25 mouse cellular contexts compared by ENCODE assay signal in genomic region chr8:69934582-69934981, GRCm38 (mm10). TPM values are rescaled to one million over a fixed set of nuclear protein-coding genes. Genes with fewer than 3 reads are reported as not detected.
DNase-seq lines count a peak whose midpoint lies in the region; ATAC-seq and TF ChIP-seq lines count a peak whose summit lies in the region.
"Had no signal": no experiment of that assay in that cellular context is flagged by ENCODE, and none has a peak within 500 bp of the region (broad histone marks: within the 10 kb centered on the region; RNA-seq: fewer than 3 reads in every experiment).

No protein-coding gene starts in this region.

- TF ChIP-seq CTCF in gastrocnemius, adult 2 months (IDR thresholded peaks at IDR 0.05) = no peak

- ATAC-seq in heart, embryonic 16.5 days (replicated peaks; ENCODE audit: extremely low read depth, insufficient read depth, low FRiP score) = no peak
- no peak for ATAC-seq in megakaryocyte, adult 5-6 weeks (ENCODE audit: poor library complexity, severe bottlenecking)
- ATAC-seq: forebrain, embryonic 14.5 days; liver, postnatal 0 days; lung, postnatal 0 days had no signal

- intact Hi-C loops in gastrocnemius, adult 2 months (cut with DNase I) = no loop called here

- 0 out of 2 replicates have a peak overlapping the region, but pooled peaks have one; percentile 17 for H3K9ac ChIP-seq in heart, embryonic 16.5 days (ENCODE audit: low read length)
- H3K9ac ChIP-seq in ES-E14 (ENCODE audit: insufficient read depth, low read depth, low read length, poor library complexity, severe bottlenecking) = 0 out of 2 replicates have a peak overlapping the region, but pooled peaks have one; percentile 17
- H3K9ac ChIP-seq: embryonic facial prominence, embryonic 15.5 days; hindbrain, embryonic 14.5 days; kidney, embryonic 15.5 days; liver, postnatal 0 days had no signal

- H3K9me3 ChIP-seq in heart, embryonic 16.5 days (replicated peaks; ENCODE audit: control insufficient read depth, low read length) = no peaks in the 10 kb centered on the region
- H3K9me3 ChIP-seq in megakaryocyte, embryonic 14.5 days = no peaks in the 10 kb centered on the region
- no peaks in the 10 kb centered on the region for H3K9me3 ChIP-seq in ES-E14 (ENCODE audit: control insufficient read depth, insufficient read depth, low read depth, low read length)
- H3K9me3 ChIP-seq: embryonic facial prominence, embryonic 15.5 days; kidney, embryonic 15.5 days had no signal

- WGBS in heart, embryonic 16.5 days = 73% methylated on average over 5 of the region's 5 CpGs

- no peak overlapping the region for H3K4me2 ChIP-seq in heart, embryonic 16.5 days (ENCODE audit: low read depth, low read length)
- H3K4me2 ChIP-seq: embryonic facial prominence, embryonic 15.5 days; hindbrain, embryonic 14.5 days; kidney, embryonic 15.5 days; midbrain, embryonic 11.5 days had no signal

- H3K27ac ChIP-seq in gastrocnemius, adult 2 months = peak overlapping the region; percentile 74
- H3K27ac ChIP-seq in heart, embryonic 16.5 days (ENCODE audit: low read length) = no peak overlapping the region
- H3K27ac ChIP-seq in ES-E14 (ENCODE audit: insufficient read depth, low read depth, low read length, poor library complexity, severe bottlenecking) = peak overlapping the region; percentile 83
- H3K27ac ChIP-seq: hindbrain, embryonic 14.5 days; kidney, embryonic 15.5 days; left cerebral cortex, adult 2 months; macrophage had no signal

- DNase-seq in gastrocnemius, adult 2 months = no peak
- DNase-seq in gastrocnemius, postnatal 25 days = no peak
- no peak for DNase-seq in heart, adult 11 months
- DNase-seq in ES-E14 (ENCODE audit: low read depth, low spot score) = no peak
- no peak for DNase-seq in adrenal gland, adult 18-20 months (ENCODE audit: low spot score in 2 of 2)
- DNase-seq: adrenal gland, postnatal 10 days; cerebellum, adult 8-10 months; heart, postnatal 10 days; liver, postnatal 0 days; thymus, postnatal 36 days had no signal

- 0 out of 2 replicates have a peak, but pooled peaks cover 3% of the 10 kb centered on the region for H3K36me3 ChIP-seq in heart, embryonic 16.5 days (ENCODE audit: control insufficient read depth, insufficient read depth)
- peaks cover 74% of the 10 kb centered on the region for H3K36me3 ChIP-seq in megakaryocyte, embryonic 14.5 days (replicated peaks; ENCODE audit: low read length)
- H3K36me3 ChIP-seq in ES-E14 (ENCODE audit: control insufficient read depth, insufficient read depth, low read length, poor library complexity, severe bottlenecking) = peaks cover 24% of the 10 kb centered on the region

- H3K4me1 ChIP-seq in heart, embryonic 16.5 days (ENCODE audit: control insufficient read depth, insufficient read depth, low read length) = peaks cover 42% of the 10 kb centered on the region
- H3K4me1 ChIP-seq in megakaryocyte, embryonic 14.5 days = peaks cover 96% of the 10 kb centered on the region
- H3K4me1 ChIP-seq in ES-E14 (ENCODE audit: control insufficient read depth in 2 of 2, insufficient read depth in 2 of 2, low read length in 2 of 2, poor library complexity in 1 of 2) = peaks cover 24 to 34% of the 10 kb centered on the region in 2 experiments

- in situ Hi-C loops in ES-E14 (cut with MboI; ENCODE audit: low sequenced_read_pairs in 2 of 2, unreplicated experiment in 2 of 2) = no loop called here

- no peaks in the 10 kb centered on the region for H3K27me3 ChIP-seq in heart, embryonic 16.5 days (ENCODE audit: control insufficient read depth, insufficient read depth, low read length)
- H3K27me3 ChIP-seq in megakaryocyte, embryonic 14.5 days (replicated peaks) = no peaks in the 10 kb centered on the region
- H3K27me3 ChIP-seq: embryonic facial prominence, embryonic 15.5 days; kidney, embryonic 15.5 days had no signal

- no peak overlapping the region for H3K4me3 ChIP-seq in gastrocnemius, adult 2 months
- H3K4me3 ChIP-seq in heart, embryonic 16.5 days (ENCODE audit: low read length) = no peak overlapping the region
- H3K4me3 ChIP-seq in megakaryocyte, embryonic 14.5 days (replicated peaks) = peak overlapping the region; percentile 69
- H3K4me3 ChIP-seq in ES-E14 (ENCODE audit: insufficient read depth in 1 of 2, low read depth in 1 of 2, low read length in 2 of 2, poor library complexity in 1 of 2, severe bottlenecking in 1 of 2) = no peak overlapping the region
- H3K4me3 ChIP-seq: embryonic facial prominence, embryonic 15.5 days; kidney, embryonic 15.5 days; left cerebral cortex, adult 2 months had no signal

TF ChIP-seq in ES-E14, 5 proteins besides CTCF, POLR2A, EP300 and RAD21:
- TF ChIP-seq ZNF384 (IDR thresholded peaks at IDR 0.05; ENCODE audit: low read depth, low read length) (no peak), ZC3H11A (IDR thresholded peaks at IDR 0.05; ENCODE audit: borderline replicate concordance, low read depth, low read length) (no peak), MAFK (IDR thresholded peaks at IDR 0.05; ENCODE audit: insufficient read depth, low read depth, low read length) (no peak), HCFC1 (IDR thresholded peaks at IDR 0.05; ENCODE audit: borderline replicate concordance, insufficient read depth, low read length) (no peak)

RNA-seq across cellular contexts. Expression of gene Yjefn3, which starts 32.1 kb away (rescaled TPM):
- total RNA-seq in gastrocnemius, adult 2 months (2021) = 10 to 100 TPM in 1 of 2 experiments, 1 to 10 TPM in 1; 9.5 to 14.5 TPM
- total RNA-seq in gastrocnemius, postnatal 25 days (2021) = 1 to 10 TPM; 5.6 to 6.9 TPM
- 8.2 and 8.7 TPM in 2 replicates for polyA plus RNA-seq in heart, embryonic 16.5 days (2015; fragmentation: Nextera tagmentation; extraction: Ambion mirVana)
- polyA plus RNA-seq in megakaryocyte, embryonic 14.5 days (2012; ENCODE audit: insufficient read depth, low replicate concordance) = 4.7 and 13.7 TPM in 2 replicates
- total RNA-seq in megakaryocyte, adult 5-6 weeks (2015) = 3.1 TPM in 1 of 2 replicates, not detected in the other
- not detected in 2 replicates for total RNA-seq in megakaryocyte, adult 5-6 weeks (2017)
- total RNA-seq in ES-E14 (2012; rRNA removed) = 7.0 and 8.5 TPM in 2 replicates
- 1 to 10 TPM; 2.2 to 3.1 TPM for total RNA-seq in adrenal gland, adult 18-20 months (2021)
- total RNA-seq: granulocyte monocyte progenitor cell, adult 5-6 weeks; neutrophil, adult 5-6 weeks had no signal
- polyA plus RNA-seq: macrophage had no signal

RNA-seq across cellular contexts. Expression of gene Ndufa13, which starts 32.2 kb away (rescaled TPM):
- 100 to 1,000 TPM; 312 to 399 TPM for total RNA-seq in gastrocnemius, adult 2 months (2021)
- 100 to 1,000 TPM; 338 to 343 TPM for total RNA-seq in gastrocnemius, postnatal 25 days (2021)
- polyA plus RNA-seq in heart, embryonic 16.5 days (2015; fragmentation: Nextera tagmentation; extraction: Ambion mirVana) = 372 and 379 TPM in 2 replicates
- polyA plus RNA-seq in megakaryocyte, embryonic 14.5 days (2012; ENCODE audit: insufficient read depth, low replicate concordance) = 31.7 and 195 TPM in 2 replicates
- 63.4 and 75.7 TPM in 2 replicates for total RNA-seq in megakaryocyte, adult 5-6 weeks (2015)
- total RNA-seq in megakaryocyte, adult 5-6 weeks (2017) = 120 and 143 TPM in 2 replicates
- total RNA-seq in ES-E14 (2012; rRNA removed) = 146 and 243 TPM in 2 replicates
- total RNA-seq in adrenal gland, adult 18-20 months (2021) = 100 to 1,000 TPM; 176 to 210 TPM

RNA-seq across cellular contexts. Expression of gene Tssk6, which starts 32.6 kb away (rescaled TPM):
- total RNA-seq in gastrocnemius, adult 2 months (2021) = not detected
- total RNA-seq in gastrocnemius, postnatal 25 days (2021) = not detected
- polyA plus RNA-seq in heart, embryonic 16.5 days (2015; fragmentation: Nextera tagmentation; extraction: Ambion mirVana) = 1.1 and 2.0 TPM in 2 replicates
- 1.3 and 5.3 TPM in 2 replicates for polyA plus RNA-seq in megakaryocyte, embryonic 14.5 days (2012; ENCODE audit: insufficient read depth, low replicate concordance)
- 0.27 TPM in 1 of 2 replicates, not detected in the other for total RNA-seq in megakaryocyte, adult 5-6 weeks (2015)
- total RNA-seq in megakaryocyte, adult 5-6 weeks (2017) = 0.16 and 0.26 TPM in 2 replicates
- 2.5 and 4.0 TPM in 2 replicates for total RNA-seq in ES-E14 (2012; rRNA removed)
- under 1 TPM; 0.51 to 0.60 TPM for total RNA-seq in adrenal gland, adult 18-20 months (2021)
- total RNA-seq: gastrocnemius, adult 8-10 months had no signal
- polyA plus RNA-seq: activated CD4-positive, CD25-positive, alpha-beta regulatory T cell, adult 4 months had no signal

RNA-seq across cellular contexts. Expression of gene Cilp2, which starts 47.1 kb away (rescaled TPM):
- 10 to 100 TPM in 1 of 2 experiments, 1 to 10 TPM in 1; 3.5 to 18.9 TPM for total RNA-seq in gastrocnemius, adult 2 months (2021)
- 10 to 100 TPM in 1 of 2 experiments, 1 to 10 TPM in 1; 4.0 to 13.6 TPM for total RNA-seq in gastrocnemius, postnatal 25 days (2021)
- 0.29 and 0.47 TPM in 2 replicates for polyA plus RNA-seq in heart, embryonic 16.5 days (2015; fragmentation: Nextera tagmentation; extraction: Ambion mirVana)
- polyA plus RNA-seq in megakaryocyte, embryonic 14.5 days (2012; ENCODE audit: insufficient read depth, low replicate concordance) = 0.20 TPM in 1 of 2 replicates, not detected in the other
- not detected in 2 replicates for total RNA-seq in megakaryocyte, adult 5-6 weeks (2015)
- total RNA-seq in megakaryocyte, adult 5-6 weeks (2017) = not detected in 2 replicates
- 7.3 and 10.7 TPM in 2 replicates for total RNA-seq in ES-E14 (2012; rRNA removed)
- under 1 TPM; 0.06 to 0.10 TPM for total RNA-seq in adrenal gland, adult 18-20 months (2021)
- total RNA-seq: granulocyte monocyte progenitor cell, adult 5-6 weeks; neutrophil, adult 5-6 weeks had no signal
- polyA plus RNA-seq: activated CD4-positive, CD25-positive, alpha-beta regulatory T cell, adult 4 months; macrophage had no signal
